Mouse (Mus musculus) kidney, postnatal 36 days (tissue): ENCODE measurements around the gene Psma1.
A peak's percentile ranks its signal among the peaks of the same experiment; 100 is the strongest.

Experiments
- DNase-seq, 2 experiments: peaks; one replicate each; pipeline ENCODE4 v3.0.0; 2021 to 2022; ENCODE audit warnings: mixed read lengths in 2 of 2

Gene Psma1

DNA sequence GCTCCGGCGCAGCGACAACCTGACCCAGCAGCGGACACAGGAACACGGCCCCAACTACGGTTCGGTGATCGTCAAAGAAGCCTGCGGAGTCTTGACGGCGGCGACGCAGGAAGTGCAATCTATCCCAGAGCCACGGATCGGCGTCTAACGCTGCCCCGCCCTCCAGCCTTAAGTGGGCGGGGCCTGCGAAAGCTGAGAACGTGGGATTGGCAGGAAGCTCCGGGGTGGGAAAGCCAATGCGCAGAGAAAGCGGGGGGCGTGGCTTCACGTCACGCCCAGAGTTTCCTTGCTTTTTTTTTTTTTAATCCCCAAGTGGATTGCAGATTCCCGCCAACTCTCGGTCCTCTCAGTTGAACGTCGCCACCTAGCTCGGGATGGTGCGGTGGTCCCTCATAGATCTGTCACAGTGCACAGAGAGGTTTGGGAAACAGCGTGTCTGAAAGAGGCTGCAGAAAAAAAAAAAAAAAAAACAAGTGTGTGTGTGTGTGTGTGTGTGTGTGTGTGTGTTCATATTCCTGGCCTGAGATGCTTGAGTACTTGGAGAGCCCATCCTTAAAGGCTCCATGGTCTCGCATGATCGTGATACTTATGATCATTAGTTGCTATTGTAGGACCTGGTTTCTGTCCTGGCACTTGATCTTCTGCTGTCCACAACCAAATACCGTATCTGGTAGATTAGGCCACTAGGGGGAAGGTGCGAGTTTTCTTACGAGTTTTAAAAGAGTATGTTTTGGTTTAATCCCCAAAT, at the start of gene Psma1:
Gene Psma1 (minus strand): TSS at position 114 of the 748 bp plus-strand sequence.
- peak; percentile 97 to 98 for DNase-seq

DNA sequence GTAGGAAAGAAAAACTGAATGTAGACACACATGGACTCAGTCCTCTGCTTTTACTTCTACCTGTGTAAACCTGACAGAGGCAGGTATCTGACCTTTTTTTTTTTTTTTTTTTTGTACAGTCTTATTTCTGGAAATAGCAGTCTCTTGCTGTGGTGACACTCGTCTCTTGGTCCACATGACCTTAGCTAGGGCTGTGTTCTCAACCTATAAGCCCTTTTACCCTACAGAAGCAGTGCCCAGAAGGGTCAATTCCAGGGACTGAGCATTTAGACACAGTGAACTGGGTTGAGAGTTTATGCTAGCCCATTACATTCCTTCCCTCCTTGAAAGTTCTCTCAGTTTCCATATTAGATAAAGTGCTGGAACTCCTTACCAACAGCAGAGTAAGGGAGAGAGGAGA, 47.6 kb upstream of the Psma1 start:
- DNase-seq: no peak

DNA sequence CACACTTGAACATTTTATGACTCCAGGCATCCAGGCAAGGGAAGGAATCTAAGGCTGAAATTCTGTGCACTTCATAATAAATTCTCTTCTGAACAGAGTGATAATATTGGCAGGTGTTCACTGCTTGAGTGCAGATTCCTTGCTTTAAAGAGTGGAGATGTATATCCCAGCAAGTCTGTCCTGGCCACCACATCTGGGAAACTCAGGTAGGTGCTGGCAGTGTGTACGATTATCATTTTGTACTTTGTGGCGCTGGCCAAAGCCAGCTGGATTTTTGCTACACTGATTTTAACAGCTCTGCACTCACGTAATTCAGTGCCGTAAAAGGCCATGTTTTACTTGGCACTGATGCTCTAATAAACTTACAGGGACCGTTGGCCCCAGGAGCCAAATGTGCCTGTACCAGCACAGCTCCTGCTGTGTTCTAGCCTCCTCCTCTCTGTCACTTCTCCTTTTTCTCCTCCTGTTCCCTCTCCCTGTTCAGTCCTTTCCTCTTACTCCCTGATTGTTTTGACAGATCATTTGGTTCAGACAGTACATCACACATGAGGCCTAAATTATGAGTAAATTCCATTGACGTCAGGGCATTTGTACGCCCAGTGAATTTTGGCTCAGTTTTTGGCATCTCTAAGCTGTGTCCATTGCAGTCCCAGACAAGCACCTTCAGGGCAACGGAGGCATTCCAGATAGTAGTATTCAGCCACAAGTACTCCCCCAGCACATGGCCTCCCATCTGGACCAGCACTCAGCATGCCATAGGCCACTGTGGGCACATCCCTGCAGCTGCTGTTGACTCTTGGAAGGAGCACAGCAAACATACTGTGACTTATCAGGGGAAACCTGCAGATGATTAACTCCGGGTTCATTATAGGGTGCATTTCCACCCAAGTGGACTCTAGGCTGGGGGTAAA, 46.9 kb upstream of the Psma1 start:
- peak; percentile 43 to 74 for DNase-seq

DNA sequence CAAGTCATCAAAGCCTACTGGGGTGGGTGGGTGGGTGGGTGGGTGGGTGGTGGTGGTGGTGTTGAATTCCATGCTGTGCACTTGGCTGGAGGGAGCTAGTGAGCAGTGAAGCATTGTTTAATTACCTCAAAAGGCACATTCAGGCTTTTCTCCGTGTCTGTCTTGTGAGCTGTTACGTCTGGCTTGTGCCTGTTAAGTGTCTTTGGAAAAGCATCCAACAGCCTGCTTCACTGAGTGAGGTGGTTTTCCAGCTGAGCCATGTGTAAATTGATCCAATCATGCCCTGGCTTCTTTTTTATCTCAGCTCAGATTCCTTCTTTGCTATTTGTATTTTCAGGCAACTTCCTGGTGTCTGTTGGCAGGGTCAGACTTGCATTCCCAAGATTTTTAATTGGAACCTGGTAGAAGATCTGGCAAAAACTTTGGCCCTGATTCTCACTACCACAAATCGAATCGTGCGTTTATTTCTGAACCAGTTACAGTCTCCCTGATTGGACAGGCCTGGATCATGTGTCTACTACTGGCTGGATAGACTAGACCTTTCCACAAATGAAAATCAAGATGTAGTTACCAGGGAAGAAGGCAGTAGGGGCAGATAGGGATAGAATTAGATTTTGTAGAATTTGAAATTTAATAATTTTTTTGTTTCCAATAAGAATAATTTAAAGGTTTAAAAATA, 45.9 kb upstream of the Psma1 start:
- DNase-seq: no peak

DNA sequence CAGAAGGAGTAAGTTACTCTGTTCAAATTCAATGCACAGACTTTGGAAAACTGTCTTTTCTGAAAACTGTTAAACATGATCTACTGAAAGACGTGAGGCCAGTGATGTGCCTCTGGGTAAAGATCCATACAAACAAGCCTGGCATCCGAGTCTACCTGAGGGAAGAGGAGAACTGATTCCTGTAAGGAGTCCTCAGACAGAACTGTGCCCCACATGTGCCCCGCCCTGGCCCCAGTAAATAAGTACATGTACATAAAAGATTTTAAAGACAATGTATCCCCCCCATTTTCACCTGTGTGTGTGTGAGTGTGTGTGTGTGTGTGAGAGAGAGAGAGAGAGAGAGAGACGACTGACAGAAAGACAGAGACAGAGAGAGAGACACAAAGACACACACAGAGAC, 42.0 kb upstream of the Psma1 start:
- DNase-seq: no peak

DNA sequence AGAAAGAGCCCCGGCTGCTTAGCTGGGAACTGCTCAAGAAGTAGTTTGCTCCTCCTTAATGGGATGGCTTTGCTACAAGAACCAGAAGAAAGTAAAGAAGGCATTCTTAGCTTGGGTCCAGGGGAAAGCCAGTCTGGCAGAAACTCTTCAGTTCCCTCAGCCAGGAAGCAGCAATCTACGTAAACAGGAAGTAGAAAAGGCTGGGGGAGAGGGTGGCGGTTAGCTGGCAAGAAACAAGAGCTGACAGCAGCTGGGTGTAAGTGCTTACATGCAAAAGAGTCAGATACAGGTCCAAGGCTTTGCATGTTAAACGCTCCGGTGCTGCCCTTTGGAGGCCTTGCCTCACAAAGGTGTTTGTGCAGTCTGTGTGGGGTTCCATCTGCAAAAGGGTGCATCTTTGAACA, 41.5 kb upstream of the Psma1 start:
- DNase-seq: peak; percentile 31 to 43

DNA sequence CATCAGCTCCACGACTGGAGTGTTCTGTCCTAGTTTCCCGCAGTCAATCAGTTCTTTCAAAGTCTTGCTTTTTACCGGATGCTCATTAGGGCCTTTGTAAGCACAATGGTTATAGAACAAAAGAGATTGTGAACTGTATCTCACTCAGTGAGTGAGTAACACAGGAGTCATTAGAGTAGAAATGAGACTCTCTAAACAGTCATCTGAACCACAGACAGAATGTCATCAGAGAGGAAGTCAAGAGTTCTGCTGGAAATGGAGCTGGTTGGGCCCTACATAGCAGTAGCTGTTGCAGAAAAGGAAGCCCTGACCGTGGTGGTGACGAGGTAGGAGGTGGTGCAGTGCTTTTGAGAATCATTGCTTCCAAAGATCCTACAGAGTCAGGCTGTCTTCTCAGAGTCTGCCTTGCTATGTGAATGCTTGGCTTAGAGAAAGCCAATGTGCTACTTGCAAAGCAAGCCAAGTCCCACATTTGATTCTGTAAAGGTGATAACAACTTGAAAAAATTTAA, 40.5 kb upstream of the Psma1 start:
- no peak for DNase-seq

DNA sequence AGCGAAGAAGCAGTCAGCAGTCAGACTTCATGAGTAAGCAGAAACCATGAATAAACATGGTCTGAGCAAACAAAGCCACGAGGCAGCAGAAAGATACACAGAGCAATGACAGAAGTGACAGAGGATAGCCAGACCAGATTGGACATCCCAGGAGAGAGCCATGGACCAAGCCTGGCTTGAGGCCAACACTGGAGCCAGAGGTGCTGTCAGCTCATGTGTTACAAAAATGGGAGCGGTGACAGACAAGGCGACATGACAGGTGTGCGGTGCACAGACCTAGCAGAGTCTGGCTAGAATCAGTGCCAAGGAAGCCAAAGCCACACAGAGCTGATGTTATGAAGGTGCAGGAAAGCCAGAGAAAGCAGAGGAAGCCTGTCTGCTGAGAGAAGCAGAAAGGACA, 35.3 kb upstream of the Psma1 start:
- peak in 1 of 2 experiments; percentile 28 for DNase-seq

DNA sequence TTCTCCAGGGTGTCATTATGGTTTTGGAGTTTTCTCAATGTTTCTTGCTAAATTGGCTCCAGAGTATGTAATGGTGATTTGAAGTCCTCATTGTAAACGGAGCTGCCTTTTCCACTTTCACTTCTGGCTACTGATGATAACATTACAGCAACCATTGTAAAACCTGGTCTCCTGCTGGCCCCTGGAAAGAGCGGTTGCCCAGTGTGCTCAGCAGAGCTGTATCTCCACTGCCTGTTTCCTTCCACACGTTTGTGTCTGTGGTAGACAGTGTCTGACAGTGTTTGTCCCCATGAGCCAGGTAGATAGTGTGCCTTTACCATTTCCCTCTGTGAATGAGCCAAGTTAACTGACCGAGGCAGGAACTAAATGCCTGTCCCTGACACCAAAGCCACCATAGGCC, 33.1 kb upstream of the Psma1 start:
- no peak for DNase-seq

DNA sequence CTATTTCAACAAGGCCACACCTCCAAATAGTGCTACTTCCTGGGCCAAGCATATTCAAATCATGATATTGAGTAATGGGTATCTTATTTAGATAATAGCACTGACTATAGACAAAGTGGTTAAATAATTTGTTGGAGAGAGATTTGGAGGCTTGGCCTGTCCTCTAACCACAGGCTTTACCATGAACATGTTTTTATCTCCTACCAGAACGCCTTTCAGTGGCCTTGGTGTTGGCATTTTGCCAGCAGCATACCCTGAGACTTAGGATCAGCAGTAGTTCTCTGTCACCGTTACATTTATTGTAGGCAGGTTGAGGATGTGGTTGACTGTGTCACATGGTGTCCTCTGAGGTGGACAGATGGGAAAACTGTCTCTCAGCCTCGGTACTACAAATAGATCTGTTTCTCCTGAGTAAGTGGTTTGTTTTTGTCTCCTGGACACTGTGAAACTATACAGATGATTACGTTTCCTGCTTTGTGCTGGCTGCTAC, 25.4 kb upstream of the Psma1 start:
- DNase-seq: no peak

DNA sequence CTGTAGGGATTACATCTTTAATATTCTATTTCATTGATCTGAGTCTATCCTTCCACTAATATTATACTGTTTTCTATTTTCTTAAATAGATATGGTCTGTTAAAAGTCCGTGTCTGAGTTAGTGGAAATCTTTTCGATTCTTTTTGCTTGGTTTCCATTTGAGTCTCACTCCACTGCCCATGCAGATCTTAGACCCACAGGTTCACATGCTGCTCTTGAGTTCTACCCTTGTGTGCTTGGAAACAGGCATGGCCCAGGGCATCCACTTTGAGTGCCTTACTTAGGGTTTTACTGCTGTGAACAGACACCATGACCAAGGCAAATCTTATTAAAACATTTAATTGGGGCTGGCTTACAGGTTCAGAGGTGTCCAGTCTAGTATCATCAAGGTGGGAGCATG, 24.9 kb upstream of the Psma1 start:
- DNase-seq: no peak

DNA sequence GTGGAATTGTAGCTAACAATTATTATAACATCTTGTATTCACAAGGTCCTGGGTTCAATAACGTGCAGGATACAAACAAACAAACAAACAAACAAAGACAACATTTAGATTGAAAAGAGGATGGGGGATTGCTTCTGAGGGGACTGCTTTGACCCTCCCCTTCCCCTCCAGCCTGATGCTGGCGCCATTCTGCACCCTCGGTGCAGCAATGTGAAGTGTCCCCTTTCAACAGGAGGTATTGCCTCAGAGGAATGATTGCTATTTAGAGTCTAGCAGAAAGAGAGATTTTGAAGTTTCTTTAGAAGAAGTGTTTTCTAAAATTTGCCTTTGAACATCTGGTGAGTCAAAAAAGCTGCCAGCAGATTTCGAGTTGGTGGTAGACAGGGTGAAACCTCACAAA, 23.3 kb upstream of the Psma1 start:
- no peak for DNase-seq

DNA sequence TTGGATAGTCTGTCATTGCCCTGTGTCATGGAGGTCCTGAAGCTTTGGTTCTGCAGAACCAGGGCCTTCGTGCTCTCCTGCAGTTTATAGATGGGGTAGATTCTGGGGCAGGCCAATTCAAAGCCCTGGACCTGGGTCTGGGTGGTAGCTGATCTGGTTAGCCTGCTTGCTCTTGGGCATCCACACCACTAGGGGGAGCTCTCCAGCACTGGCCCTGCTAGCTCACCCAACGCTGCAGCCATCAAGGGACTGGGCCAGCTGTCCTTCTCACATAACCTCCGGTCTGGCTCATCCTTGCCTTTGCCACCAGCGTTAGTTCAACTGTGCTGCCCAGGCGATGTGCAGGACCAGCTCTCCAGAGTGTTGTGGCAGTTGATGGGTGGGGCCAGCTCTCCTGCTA, 18.8 kb upstream of the Psma1 start:
- DNase-seq: peak in 1 of 2 experiments; percentile 19

DNA sequence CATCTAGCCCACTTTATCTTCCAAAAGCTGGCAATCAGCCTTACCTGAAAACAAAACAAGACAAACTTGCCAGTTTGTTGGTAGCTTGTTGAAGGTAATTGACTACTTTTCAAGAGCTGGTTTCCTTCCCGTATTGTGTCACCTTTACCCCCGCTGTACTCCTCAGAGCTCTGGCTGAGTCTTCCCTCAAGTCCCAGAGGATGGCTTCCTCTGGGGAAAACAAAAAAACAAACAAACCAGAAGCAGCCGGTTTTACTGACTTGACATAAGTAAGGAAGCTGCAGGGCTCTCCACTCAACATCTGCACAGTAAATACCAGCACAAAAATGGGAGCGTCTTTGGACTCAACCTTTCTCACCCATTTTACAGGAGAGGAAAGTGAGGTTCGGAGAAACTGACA, 18.0 kb upstream of the Psma1 start:
- DNase-seq: peak in 1 of 2 experiments; percentile 17

DNA sequence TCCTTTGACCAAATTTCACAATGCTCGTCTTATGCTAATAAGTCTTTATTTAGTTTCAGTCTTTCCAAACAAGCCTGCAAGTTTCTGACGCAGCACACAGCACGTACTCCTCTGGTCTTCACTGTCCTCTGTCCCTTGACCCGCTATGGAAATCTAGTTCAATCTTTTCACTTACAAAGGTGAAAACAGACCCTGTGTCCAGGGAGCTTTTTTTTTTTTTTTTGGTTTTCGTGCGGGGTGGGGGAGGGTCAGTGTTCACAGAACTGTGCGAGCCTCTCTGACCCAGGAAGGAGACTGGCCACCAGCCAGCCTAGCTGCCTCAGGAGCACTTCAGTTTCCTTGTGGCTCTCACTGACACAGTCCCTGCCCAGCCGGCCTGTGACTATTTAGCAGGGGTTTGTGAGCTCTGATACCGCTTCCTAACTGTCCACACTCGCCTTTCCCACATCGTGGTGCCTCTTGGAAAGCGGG, 16.6 kb upstream of the Psma1 start:
- peak; percentile 89 to 95 for DNase-seq

DNA sequence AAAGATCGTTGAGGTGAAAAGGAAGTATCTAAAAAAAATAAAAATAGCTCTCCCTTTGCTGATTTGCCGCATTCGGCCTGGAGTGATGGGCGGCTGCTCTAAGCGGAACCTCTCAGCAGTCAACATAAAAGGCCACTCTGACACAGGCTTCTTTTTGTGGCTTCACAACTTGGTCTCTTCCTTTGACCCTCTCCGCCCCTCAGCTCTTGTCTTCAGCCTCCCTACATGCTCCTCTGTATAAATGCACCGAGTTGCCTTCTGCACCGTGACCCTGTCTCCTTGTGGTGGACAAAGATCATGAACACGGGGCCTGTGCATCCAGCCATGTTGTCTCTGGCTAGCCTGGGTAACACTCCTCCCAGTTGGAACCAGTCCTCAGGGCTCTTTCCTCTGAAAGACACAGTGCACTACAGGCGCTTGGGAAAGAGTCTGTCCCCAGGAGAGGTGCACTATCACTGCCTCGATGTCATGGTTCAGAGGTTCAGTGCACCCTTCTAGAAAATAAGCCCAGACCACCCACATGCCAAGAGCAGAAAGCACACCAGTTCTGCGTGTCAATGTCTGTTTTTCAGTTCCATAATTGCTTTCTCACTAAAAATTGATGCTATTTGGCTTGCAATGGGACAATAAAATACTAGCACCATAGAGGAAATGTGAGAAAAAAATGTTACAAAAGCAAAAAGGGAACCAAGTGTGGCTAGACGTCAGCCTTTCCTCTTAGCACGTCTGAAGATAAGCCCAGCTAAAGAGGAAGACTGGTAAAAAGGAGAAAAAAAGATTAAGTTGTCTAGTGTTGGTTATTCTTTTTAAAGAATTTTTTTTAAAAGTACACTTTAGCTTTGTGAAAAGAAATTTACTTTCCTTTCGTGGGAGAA, 15.8 kb upstream of the Psma1 start:
- DNase-seq: peak; percentile 54 to 62

DNA sequence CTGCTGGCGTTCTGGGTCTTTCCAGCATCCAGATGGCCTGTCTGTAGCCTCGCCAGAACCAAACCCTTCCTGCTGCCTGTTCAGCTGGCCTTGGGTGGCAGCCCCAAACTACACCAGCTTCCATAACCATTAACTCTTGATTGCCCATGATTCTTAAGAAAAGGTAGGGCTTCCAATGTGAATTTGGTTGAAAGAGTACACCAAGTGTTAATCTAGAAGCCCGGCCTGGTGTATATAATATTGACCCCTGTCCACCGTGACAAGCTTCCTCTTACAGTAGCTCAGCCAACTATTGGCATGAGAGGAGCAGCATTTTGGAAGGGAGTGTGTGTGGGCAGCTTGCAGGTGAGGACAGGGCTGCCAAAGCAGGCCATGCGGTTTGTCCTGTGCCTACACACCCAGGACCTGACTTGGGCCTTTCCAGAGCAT, 14.2 kb upstream of the Psma1 start:
- DNase-seq: no peak

DNA sequence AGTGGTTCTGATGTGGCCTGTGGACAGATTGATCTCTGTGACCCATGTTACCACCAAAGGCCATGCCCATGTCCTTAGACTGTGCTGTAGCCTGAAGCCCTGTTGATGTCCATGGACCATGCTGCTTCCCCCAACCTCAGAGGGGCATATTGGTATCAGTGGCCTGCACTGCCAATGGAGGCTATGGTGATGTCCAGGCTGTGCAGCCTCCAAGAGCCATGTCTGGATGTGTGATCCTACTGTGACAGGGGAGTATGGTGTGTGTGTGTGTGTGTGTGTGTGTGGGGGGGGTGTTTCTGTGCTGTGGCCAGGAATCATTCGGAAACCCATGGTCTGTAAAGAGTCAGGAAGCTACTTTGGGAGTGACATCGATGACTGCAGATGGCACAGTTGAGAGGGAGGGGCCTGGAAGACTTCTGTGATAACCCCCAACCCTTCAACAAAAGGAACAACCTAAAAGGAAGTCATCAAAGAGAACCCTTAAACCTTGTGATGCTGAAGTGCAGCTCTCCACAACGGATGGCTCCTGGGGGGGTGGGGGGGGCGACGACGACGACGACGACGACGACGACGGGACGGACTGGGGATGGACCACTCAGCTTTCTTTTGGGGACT, 8.5 kb upstream of the Psma1 start:
- no peak for DNase-seq

DNA sequence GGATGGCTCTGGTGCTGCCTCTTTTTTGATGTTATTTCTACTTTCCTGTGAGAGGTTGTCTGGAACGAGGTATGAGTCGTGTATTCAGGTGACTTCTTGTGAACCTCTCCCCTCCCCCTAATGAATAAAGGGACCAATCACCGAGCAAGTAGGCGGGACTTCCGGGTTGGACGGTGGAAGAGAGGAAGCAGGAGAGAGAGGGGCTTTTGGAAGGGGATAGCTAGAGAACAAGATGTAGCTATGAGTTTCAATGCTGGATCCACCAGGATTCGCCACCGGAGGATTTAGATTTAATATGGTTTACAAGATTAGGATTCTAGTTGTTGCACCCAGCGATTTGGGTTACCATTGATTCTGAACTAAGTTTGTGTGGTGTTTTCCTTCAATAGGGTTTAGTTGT, 7.1 kb upstream of the Psma1 start:
- DNase-seq: no peak

DNA sequence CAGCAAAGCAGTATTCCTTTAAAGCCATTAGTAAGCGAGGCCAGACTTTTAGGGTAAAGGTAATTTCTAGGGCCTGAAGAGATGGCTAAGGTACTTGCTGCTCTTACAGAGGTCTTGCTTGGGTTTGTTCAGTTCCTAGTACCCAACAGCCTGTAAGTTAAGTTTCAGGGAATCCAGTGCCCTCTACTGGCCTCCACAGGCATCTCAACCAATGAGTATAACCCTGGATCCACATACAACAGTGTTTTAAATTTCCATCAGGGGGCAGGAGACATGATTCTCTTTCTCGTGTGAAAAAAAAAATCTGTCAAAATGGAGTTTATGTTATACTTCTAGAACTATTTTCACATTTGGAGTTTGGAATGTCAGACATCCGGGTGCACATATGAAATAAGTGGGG, 5.8 kb upstream of the Psma1 start:
- peak; percentile 41 to 61 for DNase-seq

DNA sequence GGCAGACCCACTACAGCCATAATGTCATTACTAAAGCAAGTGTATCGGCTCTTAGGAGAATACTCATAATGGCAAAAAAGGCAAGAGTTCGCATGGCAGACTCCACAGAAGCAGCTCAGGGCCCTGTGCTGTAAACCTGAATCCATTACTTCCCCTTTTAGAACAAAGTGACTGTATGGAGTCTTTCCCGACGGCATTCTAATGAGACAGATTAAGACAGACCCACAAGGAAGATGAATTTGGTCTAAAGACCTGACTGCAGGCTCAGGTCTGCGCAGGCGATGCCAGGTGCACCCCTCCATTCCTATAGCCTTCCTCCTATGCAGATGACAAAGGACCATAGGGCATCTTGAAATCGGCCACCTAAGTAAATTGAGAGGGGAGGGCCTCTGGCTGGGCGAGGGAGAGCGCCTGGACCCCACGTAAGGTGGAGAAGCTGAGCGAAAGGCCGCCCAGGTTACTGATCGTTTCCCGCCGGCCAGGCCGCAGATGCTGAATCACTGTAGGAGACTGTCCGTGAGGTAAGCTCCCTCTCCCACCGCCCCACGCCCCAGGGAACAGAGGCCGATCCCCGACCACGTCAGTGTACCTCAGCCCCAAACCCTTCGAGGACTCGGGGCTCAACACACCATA, 430 bp downstream of the Psma1 start:
- DNase-seq: no peak
